Mouse (Mus musculus) mesoderm, embryonic 11.5 days (tissue): ENCODE results near the gene Hist1h2bh.
"Not testable (repeated sequence)": the region's sequence is repeated elsewhere in the genome, so short reads cannot be mapped to it uniquely, and the experiment has no call there.

ENCODE experiments used
- DNase-seq: peaks from one replicate; pipeline ENCODE4 v3.0.0-alpha.2; 2012; ENCODE audit warnings: low read depth, low spot score

Hist1h2bh gene

DNA sequence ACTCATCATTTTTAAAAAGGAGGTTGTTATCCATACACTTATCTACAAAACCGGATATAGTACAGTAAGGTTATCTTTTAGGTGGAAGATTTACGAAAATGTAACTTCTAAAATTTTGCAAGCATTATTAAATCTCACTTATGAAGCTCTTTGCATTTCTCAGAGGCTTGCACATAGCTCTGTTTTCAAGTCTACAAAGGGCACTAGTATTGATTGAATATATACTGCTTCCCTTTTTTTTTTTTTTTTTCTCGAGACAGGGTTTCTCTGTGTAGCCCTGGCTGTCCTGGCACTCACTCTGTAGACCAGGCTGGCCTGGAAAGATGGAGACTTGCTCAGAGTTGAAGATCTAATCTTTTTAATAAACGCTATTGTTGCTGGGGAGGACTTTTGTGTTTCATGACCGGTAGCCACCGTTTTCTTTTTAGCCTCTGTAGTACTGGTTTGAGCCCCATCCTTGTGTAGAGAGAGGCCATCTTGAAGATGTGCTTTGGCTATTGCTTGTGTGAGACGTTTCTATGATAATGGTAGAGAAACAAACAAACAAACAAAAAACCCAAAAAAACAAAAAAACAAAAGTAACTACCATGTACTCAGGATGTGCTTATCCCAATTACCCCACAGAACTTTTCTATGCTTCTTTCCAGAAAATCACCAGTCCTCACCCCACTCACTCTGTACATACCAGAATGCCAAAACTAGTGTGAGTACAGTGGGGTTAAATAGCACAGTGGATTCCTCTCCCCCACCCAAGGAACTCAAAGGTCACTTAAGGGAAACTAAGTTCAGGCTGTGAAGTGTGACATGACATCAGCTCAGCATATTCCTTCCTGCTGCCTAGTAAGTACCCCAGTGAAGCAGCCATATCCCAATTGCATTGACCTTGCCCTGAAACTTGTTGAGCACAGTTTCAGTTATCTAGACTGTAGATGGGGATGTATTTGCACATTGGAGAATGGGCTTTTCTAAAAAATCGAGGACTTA lies 9.0 kb upstream of the Hist1h2bh start:
- DNase-seq, result no peak

DNA sequence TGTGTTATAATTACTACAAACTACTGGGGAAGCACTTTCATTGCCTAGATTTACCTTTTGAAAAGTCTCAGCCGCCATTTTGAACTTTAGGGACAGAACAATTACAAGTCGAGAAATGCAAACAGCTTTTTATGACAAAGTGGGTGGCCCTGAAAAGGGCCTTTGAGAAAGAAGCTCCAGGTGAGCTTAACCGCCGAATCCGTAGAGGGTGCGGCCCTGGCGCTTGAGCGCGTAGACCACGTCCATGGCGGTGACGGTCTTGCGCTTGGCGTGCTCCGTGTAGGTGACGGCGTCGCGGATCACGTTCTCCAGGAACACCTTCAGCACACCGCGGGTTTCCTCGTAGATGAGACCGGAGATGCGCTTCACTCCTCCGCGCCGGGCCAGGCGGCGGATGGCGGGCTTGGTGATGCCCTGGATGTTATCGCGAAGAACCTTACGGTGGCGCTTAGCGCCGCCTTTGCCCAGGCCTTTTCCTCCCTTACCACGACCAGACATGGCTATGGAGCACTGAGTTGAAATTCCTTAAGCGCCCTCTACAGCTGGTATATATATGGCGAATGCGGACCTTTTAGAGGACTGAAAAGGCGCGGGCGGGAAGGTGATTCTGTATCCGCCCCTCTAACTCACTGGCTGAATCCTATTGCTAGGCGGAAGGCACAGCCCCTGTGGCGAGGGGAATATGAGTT lies 8.1 kb upstream of the Hist1h2bh start, which contains the start of gene Hist1h4f:
Gene Hist1h4f, minus strand, starts transcription at position 503 of the 689 bp plus-strand sequence.
- peak; percentile 95 for DNase-seq

DNA sequence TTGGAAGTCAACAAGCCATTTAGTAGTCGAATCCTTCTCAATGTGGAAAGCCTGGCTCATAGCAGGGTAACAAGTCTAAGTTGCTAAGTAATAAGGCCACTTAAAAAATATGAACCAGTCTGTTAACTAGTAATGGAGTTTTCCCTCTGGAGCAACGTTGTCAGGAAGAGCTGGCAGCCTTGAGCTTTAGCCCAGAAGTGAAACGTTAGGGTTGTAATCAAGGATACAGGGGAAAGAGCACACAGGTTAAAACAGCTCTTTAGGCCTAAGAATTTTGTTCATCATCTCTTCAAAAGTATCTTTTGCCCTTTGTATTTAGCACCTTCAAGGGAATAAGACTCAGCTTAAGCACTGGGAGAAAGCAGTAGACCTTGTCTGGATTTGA lies 7.6 kb upstream of the Hist1h2bh start:
- DNase-seq, result no peak

GRCm38 (mm10) chr13:23546694-23547093 lies 3.5 kb upstream of the Hist1h2bh start:
- DNase-seq, result no peak

DNA sequence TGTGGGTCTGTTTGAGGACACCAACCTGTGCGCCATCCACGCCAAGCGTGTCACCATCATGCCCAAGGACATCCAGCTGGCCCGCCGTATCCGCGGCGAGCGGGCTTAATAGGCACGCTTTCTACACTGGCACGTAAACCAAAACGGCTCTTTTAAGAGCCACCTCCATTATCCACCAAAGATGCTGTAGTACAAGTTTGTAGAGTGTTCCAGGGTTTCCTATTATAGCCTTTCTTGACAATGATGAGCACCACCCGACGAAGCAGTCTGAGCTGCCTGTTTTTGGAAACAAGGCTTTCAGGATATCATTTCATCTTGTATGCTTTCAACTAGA lies 1.6 kb upstream of the Hist1h2bh start:
- not testable (repeated sequence) for DNase-seq

GRCm38 (mm10) chr13:23543965-23544786 lies 984 bp upstream of the Hist1h2bh start, which contains the start of gene Hist1h3f:
Gene Hist1h3f (plus strand): TSS chr13:23544052.
- DNase-seq, result peak; percentile 94

DNA sequence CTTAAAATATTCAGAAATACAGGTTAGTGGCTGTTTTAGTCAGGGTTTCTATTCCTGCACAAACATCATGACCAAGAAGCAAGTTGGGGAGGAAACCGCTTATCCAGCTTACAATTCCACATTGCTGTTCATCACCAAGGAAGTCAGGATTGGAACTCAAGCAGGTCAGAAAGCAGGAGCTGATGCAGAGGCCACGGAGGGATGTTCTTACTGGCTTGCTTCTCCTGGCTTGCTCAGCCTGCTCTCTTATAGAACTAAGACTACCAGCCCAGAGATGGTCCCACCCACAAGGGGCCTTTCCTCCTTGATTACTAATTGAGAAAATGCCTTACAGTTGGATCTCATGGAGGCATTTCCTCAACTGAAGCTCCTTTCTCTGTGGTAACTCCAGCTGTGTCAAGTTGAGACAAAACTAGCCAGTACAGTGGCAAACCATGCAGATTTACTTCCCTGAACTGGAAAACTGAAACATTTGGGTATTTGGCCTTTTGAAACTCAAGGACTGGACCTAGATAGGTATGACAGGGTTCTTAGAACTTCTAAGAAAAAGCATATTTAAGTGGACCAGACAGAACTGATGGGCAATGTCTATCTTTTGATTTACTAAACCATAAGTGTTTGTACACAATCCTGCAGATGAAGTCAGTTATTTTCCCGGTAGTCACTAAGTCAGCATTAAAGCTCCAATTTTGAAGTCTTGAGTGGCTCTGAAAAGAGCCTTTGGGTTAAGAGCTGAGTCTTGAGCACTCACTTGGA lies 789 bp downstream of the Hist1h2bh start:
- DNase-seq, result not testable (repeated sequence)

- no peak for DNase-seq
Measured at GRCm38 (mm10) chr13:23541497-23541896, 1.7 kb downstream of the Hist1h2bh start.

DNA sequence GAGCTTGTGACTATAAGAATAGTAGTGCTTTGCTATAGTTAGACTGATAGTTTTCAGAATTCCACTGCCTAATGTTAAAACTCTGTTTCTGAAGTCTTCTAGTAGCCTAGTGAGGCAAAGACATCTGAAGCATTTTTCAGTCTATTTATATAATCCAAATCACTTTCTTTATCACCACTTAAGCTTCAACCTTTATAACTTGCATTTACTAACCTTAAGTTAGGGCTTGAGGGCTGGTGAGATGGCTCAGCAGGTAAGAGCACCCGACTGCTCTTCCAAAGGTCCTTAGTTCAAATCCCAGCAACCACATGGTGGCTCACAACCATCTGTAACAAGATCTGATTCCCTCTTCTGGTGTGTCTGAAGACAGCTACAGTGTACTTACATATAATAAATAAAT lies 3.4 kb downstream of the Hist1h2bh start:
- not testable (repeated sequence) for DNase-seq

- DNase-seq, result no peak
Measured at GRCm38 (mm10) chr13:23538249-23538648, 4.9 kb downstream of the Hist1h2bh start.

GRCm38 (mm10) chr13:23537006-23537710 lies 6.0 kb downstream of the Hist1h2bh start:
- no peak for DNase-seq

DNA sequence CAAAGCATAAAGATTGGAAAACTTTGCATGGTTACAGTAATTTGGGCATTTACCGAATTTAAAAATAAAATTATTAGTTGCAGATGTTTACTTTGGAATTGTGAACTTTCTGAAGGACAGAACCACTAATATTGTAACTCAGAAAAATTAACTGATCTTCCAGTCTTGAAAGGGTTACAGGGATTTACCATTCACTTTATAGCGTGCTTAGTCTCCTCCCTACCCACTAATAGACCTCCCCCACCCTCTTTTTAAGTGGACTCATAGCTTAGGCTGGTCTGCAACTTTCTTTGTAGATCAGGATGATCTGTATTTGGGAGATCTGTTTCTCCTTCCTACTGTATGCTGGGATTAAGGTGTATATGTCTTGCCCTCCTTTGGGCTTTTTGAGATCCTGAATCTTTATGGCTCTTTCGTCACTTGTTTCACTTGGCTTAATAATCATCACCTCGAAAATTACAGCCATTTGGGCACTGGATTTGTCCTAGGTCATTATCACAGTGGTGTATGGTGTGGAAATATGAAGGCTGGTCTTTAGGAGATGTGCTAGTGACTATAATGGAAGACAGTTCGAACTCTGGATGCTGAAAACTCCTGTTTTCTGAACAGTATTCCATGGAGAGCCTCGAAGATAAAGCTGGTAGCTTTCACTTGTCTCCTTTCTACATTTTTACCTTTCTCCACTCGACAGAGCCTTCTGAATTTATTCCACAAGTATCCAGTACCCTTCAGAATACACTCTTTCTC lies 6.9 kb downstream of the Hist1h2bh start:
- no peak for DNase-seq

GRCm38 (mm10) chr13:23535137-23536075 lies 7.8 kb downstream of the Hist1h2bh start, which contains the start of gene Hist1h3g:
Gene Hist1h3g (plus strand): TSS chr13:23535422.
- peak; percentile 96 for DNase-seq

DNA sequence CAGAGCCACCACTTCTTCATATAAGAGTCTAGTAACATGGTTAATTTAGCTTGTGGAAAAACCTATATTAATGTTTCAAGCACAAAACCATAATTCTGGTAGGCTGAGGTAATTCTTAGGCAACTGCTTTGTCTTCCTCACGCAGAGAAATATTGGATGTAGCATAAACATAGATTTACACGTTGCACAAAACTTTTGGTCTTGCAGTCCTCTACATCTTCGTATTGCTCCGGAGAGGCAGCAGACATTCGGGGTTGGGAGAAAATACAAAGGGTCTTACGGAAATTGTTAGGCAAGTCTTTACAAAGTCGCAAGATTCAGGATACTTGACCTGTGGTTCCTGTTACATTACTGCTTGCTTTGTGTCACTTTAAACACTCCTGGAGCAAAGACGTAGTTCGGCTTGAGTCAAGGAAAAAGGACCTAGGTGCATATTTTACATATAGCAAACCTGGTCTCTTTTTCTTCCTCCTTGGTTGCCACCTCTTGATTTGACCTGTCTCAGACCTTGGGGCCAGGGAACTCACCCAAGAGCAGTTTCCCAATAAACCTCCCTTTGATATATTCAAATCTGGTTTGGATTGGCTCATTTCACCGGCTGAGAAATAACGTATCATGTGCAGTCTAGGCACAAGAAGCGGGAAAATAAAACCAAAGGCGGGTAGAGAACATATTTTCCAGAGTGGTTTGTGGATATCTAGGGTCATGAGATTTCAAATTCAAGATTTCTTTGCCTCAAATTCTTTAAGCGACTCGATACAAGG lies 8.6 kb downstream of the Hist1h2bh start:
- no peak for DNase-seq

DNA sequence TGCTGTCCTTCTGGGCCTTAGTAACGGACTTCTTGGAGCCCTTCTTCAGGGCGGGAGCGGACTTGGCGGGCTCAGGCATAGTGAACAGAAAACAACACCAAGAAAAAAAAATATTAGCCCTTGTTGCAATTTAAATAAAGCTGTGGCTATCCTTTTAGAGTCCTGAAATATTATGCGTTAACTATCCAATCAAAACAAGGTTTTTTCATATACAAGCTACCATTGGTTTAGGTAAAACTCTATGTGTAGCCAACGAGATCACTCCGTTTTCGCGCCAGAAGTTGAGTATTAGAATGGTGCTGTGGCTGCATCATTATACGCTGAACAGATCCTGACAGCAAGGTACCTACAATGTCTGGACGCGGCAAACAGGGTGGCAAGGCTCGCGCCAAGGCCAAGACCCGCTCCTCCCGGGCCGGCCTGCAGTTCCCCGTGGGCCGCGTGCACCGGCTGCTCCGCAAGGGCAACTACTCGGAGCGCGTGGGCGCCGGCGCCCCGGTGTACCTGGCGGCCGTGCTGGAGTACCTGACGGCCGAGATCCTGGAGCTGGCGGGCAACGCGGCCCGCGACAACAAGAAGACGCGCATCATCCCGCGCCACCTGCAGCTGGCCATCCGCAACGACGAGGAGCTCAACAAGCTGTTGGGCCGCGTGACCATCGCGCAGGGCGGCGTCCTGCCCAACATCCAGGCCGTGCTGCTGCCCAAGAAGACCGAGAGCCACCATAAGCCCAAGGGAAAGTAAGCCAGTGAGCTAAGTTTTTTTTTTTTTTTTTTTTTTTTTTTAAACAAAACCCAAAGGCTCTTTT lies 9.4 kb downstream of the Hist1h2bh start, which contains the start of gene Hist1h2af:
Gene Hist1h2af, plus strand, starts transcription at position 347 of the 808 bp plus-strand sequence.
- DNase-seq, result peak; percentile 91

DNA sequence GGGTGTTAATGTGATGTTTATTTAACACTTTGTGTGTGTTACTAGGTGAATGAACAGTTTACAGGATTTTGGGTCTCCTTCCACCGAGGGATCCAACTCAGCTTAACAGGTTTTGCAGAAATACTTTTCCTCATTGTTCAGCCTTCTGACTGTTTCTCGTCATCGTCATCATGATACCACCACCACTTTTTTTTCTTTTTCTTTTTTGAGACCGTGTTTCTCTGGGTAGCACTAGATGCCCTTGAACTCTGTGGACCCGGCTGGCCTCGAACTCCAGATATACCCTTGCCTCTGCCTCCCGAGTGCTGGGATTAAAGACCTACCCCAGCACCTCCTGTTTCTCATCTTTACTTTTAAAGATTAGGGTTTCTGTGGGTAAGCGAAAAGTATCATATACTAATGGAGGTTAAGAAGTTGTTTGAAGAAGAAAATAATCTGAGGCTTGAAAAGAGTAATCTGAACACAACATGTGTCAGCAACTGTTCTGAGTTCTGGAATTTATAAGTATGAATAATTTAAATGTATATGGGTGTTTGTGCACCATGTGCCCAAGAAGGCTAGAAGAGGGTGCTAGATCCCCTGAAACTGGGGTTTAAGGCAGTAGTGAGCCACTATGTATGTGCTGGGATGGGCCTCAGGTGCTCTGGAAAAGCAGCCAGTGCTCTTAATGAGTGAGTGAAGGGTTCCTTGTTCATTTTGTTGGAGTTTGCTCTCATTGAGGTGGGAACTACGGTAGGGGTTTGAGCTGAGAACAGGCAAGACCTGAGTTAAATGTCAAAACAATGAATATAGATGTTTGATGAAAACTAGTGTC lies 10.7 kb downstream of the Hist1h2bh start:
- DNase-seq, result no peak
